Mouse (Mus musculus) neutrophil, adult 5-6 weeks (primary cell): ENCODE measurements at regions not wholly inside any gene's neighbourhood (a gene's known extent, or its start where the extent isn't known, plus 50 kb on each side); places are given as distances from the start of the nearest gene placed in this dataset.

Experiments
- ATAC-seq: fragments of 151-379, 151-347 bp; 2 replicates; pipeline ENCODE4 v1.8.0; 2017; ENCODE audit warnings: mild to moderate bottlenecking, moderate TSS enrichment; ENCODE audit not compliant: insufficient number of reproducible peaks, poor library complexity, low FRiP score, severe bottlenecking; ENCODE audit errors: extremely low read depth

DNA sequence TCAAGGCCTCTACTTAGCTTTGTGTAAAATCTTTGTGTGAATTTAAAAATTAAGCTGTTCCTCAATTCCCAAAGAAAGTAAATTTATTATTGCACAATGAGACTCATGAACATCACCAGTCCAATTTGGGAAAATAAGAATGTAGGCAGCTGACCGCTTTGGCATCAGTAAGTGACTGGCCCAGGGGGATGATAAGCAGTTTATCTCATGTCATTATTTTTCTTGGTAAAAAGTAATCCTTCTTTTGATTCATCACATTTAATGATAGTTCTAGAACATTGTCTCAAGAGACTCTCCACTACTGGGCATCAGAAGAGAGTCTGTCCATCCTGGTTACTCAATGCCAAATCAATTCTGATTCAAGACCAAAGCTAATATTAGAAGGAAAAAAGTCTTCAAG lies 203.6 kb downstream of the Ibtk start:
- no peak for ATAC-seq

- no peak for ATAC-seq
Observed at GRCm38 (mm10) chr9:85538557-85538956, 210.6 kb downstream of the Ibtk start.

DNA sequence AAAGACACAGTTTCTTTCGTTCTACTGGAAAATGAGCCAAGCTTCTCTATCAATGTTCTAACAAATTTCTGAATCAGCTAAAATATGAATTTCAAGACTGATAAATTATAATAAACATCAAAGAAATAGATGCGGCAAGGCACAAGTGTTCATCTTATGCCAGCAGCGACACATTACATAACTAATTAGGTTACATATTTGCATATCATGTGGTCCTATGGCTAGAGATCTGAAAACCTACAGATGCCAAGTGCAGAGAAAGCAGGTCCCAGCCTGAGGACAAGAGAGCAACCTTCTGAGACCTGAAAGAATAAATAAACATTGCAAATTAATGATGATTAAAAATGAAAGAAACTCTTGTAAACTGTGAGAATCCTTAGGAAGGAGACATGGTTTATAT lies 201.3 kb upstream of the Tent5a start:
- no peak for ATAC-seq

GRCm38 (mm10) chr9:85524733-85525132 lies 197.6 kb upstream of the Tent5a start:
- ATAC-seq = no peak

- ATAC-seq = no peak
Observed at GRCm38 (mm10) chr9:85521342-85521741, 194.2 kb upstream of the Tent5a start.

DNA sequence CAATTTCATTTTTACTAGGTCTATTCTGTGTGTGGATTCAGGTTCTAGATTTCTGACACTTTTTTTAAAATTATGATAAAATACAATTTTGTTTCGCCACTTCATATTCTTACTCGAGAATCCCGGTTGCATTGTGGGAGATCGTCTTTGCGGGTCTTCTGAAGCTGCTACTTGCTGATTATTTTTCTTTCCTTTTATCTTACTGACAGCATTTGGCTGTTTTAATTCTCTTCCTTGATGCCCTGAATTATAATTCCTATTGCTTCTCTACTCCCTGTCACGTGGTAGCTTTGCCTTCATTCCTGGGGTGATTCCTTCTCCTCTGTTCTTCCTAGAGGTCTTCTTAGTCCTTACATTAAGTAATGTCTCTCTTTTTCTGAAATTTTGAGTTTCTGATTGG lies 193.8 kb upstream of the Tent5a start:
- no peak for ATAC-seq

- no peak for ATAC-seq
Observed at GRCm38 (mm10) chr9:85499006-85499405, 171.9 kb upstream of the Tent5a start.

GRCm38 (mm10) chr9:85497348-85497747 lies 170.2 kb upstream of the Tent5a start:
- ATAC-seq = no peak

- ATAC-seq = peak; percentile 85
Observed at GRCm38 (mm10) chr9:85496506-85497239, 169.5 kb upstream of the Tent5a start.

GRCm38 (mm10) chr9:85495056-85495455 lies 167.9 kb upstream of the Tent5a start:
- no peak for ATAC-seq

GRCm38 (mm10) chr9:85493760-85494159 lies 166.6 kb upstream of the Tent5a start:
- no peak for ATAC-seq

- ATAC-seq = no peak
Observed at GRCm38 (mm10) chr9:85490367-85490766, 163.2 kb upstream of the Tent5a start.

GRCm38 (mm10) chr9:85487915-85488314 lies 160.8 kb upstream of the Tent5a start:
- ATAC-seq = no peak

DNA sequence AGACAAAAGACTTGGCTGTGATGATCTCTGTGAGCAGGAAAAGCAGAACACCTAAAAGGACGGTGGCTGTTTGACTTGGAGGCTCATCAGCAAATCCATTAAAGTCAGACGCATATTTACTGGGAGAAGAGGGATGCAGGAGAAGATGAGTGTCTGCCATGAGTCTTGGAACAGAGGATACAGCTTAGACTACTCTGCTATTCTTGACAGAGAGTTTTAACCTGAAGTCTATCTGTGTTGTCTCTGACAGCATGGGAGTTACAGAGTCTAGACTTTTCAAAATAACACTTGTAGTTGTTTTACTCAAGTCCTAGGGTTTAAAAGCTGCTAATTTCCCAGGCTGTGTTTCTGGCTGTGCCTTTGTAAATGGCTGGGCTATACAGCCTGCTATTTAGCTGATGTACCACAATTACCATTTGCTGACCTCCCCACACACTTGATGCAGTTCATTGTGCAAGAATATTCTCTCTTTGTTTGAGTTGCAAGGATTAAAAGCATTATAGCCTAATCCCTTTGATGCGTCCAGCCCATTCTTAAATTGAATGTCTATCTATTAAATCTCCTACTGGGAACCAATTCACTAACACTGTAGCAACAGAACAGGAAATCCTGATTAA lies 160.0 kb upstream of the Tent5a start:
- ATAC-seq = no peak

DNA sequence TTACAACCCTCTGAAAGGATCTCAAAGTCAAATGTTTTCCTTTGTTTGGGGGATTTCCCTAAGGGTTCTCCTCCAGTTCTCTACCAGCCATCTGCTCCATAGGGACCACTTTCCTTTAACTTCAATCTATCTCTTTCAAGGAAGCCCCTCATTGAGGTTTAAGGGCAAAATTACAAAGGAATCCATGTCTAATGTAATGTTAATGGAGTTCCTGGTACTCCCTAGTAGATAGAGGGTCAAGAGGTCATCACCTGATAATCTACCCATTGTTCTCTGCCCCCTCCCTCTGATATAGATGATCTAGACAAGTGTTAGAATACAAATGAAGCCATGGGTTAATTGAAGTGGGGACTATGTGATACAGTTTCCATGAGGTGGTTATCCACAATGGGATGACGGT lies 158.6 kb upstream of the Tent5a start:
- no peak for ATAC-seq

- ATAC-seq = no peak
Observed at GRCm38 (mm10) chr9:85483248-85483647, 156.1 kb upstream of the Tent5a start.

DNA sequence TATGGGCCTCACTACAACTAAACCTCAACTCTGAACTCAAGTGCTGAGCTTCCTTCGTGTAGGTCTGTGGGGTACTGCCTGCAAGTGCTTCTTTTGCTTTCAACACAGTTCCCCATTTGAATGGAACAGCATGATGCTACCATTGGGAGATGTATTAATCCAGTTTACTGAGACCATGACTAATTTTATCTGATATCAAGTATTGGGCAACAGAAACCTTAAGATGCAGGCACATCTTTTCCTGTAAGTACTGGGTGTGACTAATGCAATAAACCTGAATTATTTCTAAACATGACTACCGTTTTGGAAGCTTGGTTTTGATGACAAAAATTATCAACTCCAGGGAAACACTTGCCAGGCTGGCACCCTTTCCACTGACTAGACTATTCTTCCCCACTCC lies 153.4 kb upstream of the Tent5a start:
- no peak for ATAC-seq

GRCm38 (mm10) chr9:85475214-85475613 lies 148.1 kb upstream of the Tent5a start:
- ATAC-seq = no peak

DNA sequence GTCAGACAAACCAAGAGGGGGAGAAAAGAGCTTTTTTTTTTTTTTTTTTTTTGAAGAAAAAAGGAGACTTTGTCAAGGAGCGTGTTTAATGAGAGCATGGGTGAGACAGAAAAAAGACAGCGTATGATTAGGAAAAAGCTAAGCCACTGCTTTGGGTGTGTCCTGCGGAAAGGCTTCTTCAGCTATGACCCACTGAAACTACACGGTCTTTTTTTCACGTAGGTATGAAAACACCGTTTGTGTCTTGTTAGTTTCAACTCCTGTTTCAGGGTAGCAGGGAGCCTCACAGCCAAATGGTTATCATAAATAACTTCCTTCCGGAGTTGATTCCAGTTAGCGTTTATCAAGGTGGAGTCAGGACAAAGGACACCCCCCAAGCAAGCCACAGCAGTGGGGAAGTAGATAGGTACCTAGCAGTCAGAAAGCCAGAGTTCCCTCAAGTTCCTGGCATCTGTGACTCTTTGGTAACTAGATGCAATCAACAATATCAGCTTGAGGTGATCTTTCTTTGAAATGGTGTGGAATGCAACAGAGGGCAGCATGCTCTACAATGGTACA lies 143.2 kb upstream of the Tent5a start:
- no peak for ATAC-seq

- no peak for ATAC-seq
Observed at GRCm38 (mm10) chr9:85469288-85469687, 142.1 kb upstream of the Tent5a start.
